Comparison of ENCODE assay signal across 11 mouse cellular contexts in genomic region chr9:44020001-44020400, GRCm38 (mm10). TPM values are rescaled to one million over a fixed set of nuclear protein-coding genes. Genes with fewer than 3 reads are reported as not detected.
"Had no signal": no experiment of that assay in that cellular context is flagged by ENCODE, and none has a peak within 500 bp of the region (broad histone marks: within the 10 kb centered on the region; RNA-seq: fewer than 3 reads in every experiment).

No protein-coding gene starts in this region.

- ATAC-seq: liver, embryonic 12.5 days had no signal

- DNase-seq: kidney, adult 18-20 months; kidney, postnatal 10 days; layer of hippocampus, adult 9-11 months; layer of hippocampus, postnatal 36 days; lung, embryonic 14.5 days; lung, postnatal 10 days; lung, postnatal 4 days; midbrain, embryonic 14.5 days had no signal

RNA-seq across cellular contexts. Expression of gene Thy1, which starts 23.2 kb away (rescaled TPM):
- polyA plus RNA-seq: midbrain, embryonic 10.5 days; myocyte had no signal
